Mouse (Mus musculus): ENCODE data around the gene Pgc.
A peak's percentile ranks its signal among the peaks of the same experiment; 100 is the strongest.

Pgc gene

DNA sequence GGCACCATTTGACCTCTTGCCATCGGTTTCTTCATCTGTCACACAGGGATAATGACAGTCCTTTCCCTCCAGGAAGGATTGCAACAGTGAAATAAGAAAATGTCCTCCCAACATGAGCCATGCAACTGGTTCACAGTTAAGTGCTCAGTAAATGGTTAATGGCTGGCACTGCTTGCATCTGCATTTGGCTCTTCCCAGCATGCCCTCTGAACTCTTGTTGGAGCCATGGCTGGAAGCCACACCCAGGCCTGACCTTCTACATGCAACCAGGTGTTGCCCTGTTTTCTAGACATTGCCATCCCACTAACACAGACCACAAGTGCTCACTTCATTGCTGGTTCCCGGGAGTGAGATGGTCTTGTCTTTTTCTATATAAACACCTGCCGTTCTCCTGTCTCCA, 18.7 kb upstream of the Pgc start:
- no peak for DNase-seq (ENCODE audit: low read depth, low spot score)

GRCm38 (mm10) chr17:47708972-47709371, 17.7 kb upstream of the Pgc start:
- no peak for DNase-seq (ENCODE audit: low read depth, low spot score)

GRCm38 (mm10) chr17:47710036-47710435, 16.6 kb upstream of the Pgc start:
- no peak for DNase-seq (ENCODE audit: low read depth, low spot score)

DNA sequence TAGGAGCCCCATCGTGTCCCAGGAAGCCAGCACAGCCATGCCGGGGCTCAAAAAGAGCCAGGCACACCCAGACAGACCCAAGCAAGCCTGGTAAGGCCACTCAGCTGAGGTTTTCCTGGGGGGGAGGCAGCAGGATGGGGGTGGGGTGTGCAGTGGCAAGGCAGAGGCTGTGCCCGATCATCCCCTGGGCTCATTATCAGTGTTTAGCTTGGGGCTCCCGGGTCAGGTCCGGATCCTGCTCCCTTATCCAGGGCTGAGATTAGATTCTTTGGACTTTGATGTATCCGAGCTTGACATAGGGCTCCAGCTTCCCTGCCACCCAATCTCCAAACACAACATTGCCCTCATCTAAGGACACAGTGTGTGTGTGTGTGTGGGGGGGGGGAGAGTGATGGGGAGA, 14.8 kb upstream of the Pgc start:
- DNase-seq (ENCODE audit: low read depth, low spot score) = no peak

- no peak for DNase-seq (ENCODE audit: low read depth, low spot score)
Observed at GRCm38 (mm10) chr17:47712889-47713571, 13.6 kb upstream of the Pgc start.

- no peak for DNase-seq (ENCODE audit: low read depth, low spot score)
Observed at GRCm38 (mm10) chr17:47715037-47715436, 11.6 kb upstream of the Pgc start.

DNA sequence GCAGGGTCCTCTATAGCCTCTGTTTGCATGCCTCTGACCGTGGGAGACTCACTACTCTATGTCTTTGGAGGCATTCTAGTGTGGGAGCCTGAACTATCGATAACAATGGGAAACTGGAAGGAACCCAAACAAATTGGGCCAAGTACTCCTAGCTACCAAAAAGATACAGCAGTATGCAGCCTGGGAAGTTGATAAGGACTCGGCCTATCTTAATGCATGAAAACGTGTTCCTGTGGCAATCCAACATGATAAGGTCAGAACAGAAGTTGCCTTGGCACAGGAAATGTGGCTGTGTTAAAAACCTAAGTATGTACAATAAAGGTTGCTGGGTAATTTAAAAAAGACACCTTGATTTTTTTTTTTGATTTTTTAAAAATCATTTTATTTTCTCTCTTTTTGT, 5.5 kb upstream of the Pgc start:
- DNase-seq (ENCODE audit: low read depth, low spot score) = no peak

DNA sequence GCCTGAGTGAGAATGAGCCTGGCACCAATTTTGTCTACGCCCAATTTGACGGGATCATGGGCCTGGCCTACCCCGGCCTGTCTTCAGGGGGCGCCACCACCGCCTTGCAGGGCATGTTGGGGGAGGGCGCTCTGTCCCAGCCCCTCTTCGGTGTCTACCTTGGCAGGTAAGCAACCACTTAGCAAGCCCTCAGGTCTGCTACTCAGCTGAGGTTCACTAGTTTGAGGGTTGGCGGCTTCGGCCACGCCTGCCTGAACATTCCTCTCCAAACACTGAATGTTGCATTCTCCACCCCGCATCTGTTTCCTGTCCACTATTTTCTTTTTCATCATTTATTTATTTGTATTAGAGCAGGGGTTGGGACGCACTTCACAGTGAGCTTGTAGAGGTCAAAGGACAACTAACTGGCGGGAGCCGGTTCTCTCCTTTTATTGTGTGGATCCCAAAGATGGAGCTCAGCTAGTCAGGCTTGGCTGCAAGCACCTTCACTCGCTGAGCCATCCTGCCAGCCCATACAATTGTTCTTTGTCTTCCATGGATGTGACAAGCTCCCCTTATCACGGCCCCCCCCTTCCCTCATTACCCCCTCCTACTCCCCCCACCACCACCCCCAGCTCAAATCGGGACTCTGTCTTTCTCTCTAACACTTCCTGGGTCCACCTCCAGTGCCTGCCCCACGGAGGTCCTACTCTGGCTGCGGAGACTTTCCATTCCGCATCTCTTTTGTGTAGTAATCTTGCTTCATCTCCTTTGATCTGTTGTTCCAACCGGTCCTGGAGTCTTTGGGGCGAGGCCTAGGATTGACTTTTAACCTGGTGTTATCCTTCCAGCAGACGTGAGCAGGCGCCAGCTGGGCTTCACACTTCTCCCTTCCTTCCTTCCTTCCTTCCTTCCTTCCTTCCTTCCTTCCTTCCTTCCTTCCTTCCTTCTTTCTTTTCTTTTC, 4.3 kb downstream of the Pgc start:
- no peak for DNase-seq (ENCODE audit: low read depth, low spot score)

DNA sequence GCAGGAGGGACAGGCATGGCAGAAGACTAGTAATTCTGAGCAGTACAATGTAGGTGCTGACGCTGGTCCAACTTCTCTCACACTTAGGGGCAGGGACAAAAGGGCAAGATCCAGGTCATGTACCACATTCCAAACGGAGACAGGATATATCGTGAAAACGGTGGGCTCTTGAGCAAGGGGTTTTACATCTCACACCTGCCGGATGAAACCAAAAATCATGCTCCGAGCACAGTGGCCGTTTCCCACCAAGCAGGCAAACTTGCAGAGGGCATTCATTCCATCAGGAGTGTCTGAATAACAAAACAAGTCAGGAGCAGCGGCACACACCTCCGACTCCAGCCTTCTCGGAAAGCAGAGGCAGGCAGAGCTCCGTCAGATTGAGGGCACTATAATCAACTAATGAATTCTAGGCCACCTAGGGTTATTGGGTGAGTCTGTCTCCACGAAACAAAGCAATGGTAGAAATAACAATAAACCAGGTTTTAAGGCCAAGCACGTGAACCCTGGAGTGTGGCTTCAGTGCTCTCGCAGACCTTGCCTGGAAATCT, 9.0 kb downstream of the Pgc start:
- DNase-seq (ENCODE audit: low read depth, low spot score) = no peak

GRCm38 (mm10) chr17:47736856-47737255, 10.2 kb downstream of the Pgc start, which contains the start of gene Tfeb:
Gene Tfeb, plus strand, starts transcription at chr17:47737030.
- peak; percentile 93 for DNase-seq (ENCODE audit: low read depth, low spot score)

DNA sequence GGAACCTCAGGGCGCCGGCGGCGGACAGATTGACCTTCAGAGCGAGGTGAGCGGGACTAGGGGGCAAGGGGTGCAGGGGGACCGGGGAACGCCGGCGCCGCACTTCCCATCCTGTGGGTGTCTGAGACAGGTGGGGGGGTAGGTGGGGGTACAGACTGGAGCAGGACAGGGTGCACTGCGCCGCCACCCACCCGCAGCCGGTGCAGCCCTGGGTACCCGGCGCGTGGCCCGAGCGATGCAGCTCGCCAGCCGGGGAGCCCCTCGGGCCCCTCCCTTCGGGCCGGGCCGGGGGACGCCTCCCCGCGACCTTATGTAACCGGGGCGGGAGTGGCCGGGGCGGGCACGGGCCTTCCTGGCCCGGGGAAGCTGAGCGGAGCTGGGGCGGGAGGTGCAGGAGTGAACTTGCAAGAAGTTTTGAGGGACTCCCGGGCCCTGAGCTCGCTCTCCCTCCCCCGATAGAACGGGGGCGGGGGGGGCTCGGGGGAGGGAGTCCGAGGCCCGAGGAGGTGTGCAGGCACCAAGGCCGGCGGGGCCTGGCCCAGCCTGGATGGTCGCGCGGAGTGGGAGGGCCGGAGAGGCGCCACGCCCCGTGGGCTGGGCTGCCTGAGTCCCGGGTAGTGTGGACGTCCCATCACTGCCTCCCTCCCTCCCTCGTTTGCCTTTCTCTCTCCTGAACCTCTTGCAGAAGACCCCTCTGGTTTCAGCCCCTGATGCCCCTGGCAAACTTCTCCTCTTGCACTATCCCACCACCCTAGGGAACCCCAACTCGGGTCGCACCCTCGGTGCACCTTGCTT, 10.8 kb downstream of the Pgc start:
- peak; percentile 63 for DNase-seq (ENCODE audit: low read depth, low spot score)

DNA sequence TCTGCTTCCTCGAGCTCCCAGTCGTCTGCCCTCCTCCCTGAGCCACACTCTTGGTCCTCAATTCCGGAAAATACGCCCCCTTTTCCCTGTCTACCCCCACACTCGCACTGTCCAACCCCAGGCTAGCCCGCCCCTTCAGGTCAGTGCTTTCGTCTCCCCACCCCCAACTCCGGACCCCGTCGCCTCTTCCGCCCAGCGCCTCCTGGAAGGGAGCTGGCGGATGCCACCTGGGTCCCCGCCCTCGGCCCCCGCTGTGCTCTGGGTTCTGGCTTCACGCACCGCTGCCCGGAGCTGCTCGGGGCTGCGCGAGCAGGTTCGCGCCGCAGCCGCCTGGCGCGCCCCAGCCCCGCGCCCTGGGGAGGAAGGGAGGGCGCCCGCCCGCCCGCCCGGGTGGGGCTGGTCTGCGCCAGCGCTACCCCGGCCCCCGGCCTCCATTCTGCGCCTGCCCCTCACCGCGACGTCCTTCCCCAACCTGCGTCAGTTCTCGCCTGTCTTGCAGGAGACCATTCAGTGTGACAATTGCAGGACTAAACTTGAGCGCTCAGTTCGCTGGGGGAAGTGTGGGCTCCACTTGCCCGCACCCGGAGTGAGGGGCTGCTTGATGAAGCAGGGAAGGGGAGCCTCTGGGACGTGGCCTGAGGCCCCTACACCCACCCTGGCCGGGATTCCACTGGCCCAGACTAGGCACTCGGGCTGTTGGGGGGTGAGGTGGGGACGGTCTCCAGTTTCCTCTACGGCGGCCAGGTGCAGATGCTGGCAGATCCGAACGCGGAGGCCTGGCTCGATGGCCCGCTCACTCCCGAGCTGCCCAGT, 11.6 kb downstream of the Pgc start:
- peak; percentile 39 for DNase-seq (ENCODE audit: low read depth, low spot score)

DNA sequence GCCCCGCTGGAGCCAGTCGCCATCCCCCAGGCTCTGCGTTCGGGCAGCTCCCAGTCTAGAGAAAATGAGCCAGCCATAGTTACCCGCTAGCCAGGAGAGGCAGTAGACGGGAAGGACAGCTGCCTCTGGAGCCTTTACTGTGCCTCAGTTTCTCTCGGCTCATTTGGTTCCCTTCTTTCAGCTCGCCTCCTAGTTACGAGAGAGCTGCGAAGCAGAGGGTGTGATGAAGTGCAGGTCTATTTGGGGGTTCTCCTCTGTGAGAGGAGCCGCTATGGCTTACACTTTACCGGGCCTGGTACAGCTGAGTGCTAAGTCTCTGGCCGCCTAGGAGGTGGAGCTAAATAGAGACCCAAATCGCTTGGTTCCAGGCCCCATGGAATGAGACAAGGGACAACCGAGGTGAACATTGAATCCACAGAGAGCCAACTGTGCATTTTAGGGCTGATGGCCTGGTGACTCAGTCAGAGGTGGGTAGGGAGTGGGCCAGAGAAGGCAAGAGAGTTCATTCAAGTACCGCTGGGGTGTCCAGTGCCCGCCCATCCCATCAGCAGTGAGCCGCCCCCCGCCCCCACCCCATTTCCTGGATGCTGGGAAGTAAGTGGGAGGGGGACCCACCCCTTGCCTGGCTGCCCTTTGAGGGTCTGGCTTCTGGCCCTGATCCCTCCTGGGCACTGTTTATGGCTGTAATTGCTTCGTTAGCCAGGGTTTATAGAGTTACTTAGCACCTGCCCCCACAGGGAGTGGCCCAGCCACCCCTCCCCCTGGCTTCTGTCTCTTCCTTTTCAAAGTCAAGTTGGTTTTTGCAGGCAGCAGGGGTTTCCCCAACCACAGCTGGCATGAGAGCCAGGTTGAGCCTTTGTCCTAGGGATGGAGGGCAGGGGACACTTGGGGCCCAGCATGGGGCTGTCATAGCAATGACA, 12.5 kb downstream of the Pgc start:
- DNase-seq (ENCODE audit: low read depth, low spot score) = no peak

- no peak for DNase-seq (ENCODE audit: low read depth, low spot score)
Observed at GRCm38 (mm10) chr17:47740186-47740585, 13.5 kb downstream of the Pgc start.

GRCm38 (mm10) chr17:47742991-47743734, 16.5 kb downstream of the Pgc start:
- DNase-seq (ENCODE audit: low read depth, low spot score) = no peak

DNA sequence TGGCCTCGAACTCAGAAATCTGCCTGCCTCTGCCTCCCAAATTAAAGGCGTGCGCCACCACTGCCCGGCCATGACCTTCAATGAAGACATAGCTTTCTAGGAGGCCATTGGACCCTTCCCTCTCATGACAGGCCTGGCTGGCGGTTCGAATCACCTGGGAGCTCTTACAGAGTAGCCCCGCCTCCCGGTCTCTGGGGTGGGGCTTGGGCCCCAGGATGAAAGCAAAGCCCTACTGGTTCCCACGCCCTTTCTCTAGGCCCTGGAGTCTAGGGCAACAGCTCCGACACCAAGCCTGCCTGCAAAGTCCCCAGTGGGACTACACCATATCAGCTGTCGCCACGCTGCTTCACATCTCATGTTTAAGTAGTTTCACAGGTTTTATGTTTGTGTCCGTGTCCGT, 17.4 kb downstream of the Pgc start:
- no peak for DNase-seq (ENCODE audit: low read depth, low spot score)

DNA sequence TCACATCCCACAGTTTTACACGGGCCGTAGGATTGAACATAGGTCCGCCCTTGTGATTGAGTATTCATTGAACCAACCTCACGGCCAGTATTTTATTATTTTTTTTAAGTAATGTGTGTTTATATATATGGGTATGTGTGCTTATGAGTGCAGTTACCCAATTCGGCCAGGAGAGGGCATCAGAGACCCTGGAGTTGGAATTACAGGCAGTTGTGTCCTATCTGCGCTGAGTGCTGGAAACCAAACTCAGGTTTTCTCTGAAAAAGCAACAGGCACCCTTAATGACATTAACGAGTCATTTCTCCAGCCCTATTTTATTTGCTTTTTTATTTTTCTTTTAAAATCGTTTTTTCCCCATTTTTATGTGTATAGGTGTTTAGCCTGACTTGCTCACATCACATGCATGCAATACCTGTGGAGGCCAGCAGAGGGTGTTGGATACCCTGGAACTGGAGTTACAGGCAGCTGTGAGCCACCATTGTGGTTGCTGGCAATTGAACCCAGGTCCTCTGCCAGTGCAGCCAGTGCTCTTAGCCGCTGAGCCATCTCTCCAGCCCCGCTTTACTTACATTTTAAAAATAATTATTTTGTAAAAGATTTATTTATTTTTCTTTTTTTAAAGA, 18.2 kb downstream of the Pgc start:
- DNase-seq (ENCODE audit: low read depth, low spot score) = no peak

DNA sequence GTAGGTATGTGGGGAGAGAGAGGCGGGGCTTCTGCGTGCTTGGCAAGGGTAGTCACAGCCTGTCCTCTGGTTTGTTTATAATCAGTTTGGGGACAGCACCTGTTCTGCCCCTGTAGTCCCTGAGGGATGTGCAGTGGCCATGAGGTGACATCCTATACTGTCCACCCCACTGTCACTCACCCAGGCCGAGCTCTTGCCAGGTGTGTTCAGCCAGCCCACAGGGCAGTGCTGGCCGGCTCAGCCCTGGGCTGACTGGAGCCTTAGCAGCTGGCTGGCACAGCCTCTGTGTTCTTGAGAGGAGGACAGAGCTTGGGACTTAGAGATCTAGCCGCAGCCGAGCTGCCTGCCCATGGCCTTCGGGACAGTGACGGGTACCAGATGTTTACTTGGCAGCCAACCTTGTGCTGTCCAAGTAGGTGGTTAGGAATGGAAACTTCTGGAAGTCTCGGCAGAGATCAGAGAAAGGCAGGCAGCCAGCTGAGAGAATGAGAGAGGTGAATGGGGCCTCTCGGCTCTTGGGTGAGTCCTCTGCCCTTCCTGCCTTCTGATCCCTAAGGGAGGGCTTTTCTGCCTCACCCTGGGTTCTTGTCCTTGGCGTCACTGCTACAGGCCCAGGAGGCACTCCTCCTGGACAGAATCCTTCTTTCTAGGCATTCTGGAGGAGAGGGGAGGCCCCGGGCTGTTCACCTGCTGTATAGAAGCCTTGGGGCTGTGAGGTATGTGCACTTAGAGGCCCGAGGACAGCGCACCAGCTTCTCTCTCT, 22.3 kb downstream of the Pgc start:
- no peak for DNase-seq (ENCODE audit: low read depth, low spot score)
